Mouse (Mus musculus) CH12.LX (cell line): Measurements from ENCODE around the gene Bsn. TPM values are rescaled to one million over a fixed set of nuclear protein-coding genes. Genes with fewer than 3 reads are reported as not detected.

ENCODE experiments used
- DNase-seq: peaks from one replicate; pipeline ENCODE4 v3.0.0-alpha.2; 2013; ENCODE audit errors: extremely low read depth
- H3K27ac ChIP-seq: 2 replicates; pipeline ENCODE4 v1.5.1; 2012; ENCODE audit warnings: low read depth, mild to moderate bottlenecking, control low read depth, moderate library complexity; ENCODE audit not compliant: insufficient read depth
- H3K27me3 ChIP-seq: replicated peaks from 2 replicates; pipeline ENCODE3; 2012; ENCODE audit warnings: inconsistent platforms
- H3K36me3 ChIP-seq, 2 experiments: replicated peaks in 1 of 2; 2 replicates each; pipeline versions ENCODE3 to v1.6.1; 2012; ENCODE audit warnings: inconsistent platforms in 1 of 2, low read length in 1 of 2, mild to moderate bottlenecking in 1 of 2, mixed read lengths in 1 of 2, moderate library complexity in 1 of 2; ENCODE audit not compliant: control insufficient read depth in 1 of 2, insufficient read depth in 1 of 2
- H3K4me1 ChIP-seq, 2 experiments: 2 replicates each; pipeline ENCODE4 v1.6.1; 2012; ENCODE audit warnings: inconsistent platforms in 1 of 2, moderate library complexity in 1 of 2; ENCODE audit not compliant: insufficient read depth in 2 of 2, control insufficient read depth in 1 of 2
- H3K4me2 ChIP-seq: 2 replicates; pipeline ENCODE4 v1.6.1; 2012; ENCODE audit warnings: low read depth, mild to moderate bottlenecking, control low read depth; ENCODE audit not compliant: poor library complexity, insufficient read depth, severe bottlenecking
- H3K4me3 ChIP-seq, 3 experiments: fragments of 150-350 bp in 1 of 3; sonication (generic) in 1 of 3; replicated peaks in 1 of 3; 2 replicates each; pipeline versions ENCODE3 to v1.5.1; 2011 to 2012; ENCODE audit warnings: low read depth in 2 of 3, low read length in 2 of 3, mild to moderate bottlenecking in 2 of 3, moderate library complexity in 2 of 3, control low read depth in 1 of 3, improper control_type of control experiment in 1 of 3, inconsistent platforms in 1 of 3, mixed read lengths in 1 of 3; ENCODE audit not compliant: poor library complexity in 1 of 3
- H3K79me2 ChIP-seq: replicated peaks from 2 replicates; pipeline ENCODE4 v1.6.1; 2012; ENCODE audit warnings: mild to moderate bottlenecking, moderate library complexity; ENCODE audit not compliant: control insufficient read depth, poor library complexity, insufficient read depth, severe bottlenecking; ENCODE audit errors: extremely low read depth
- H3K9ac ChIP-seq: 2 replicates; pipeline ENCODE4 v1.6.1; 2012; ENCODE audit warnings: low read depth, mild to moderate bottlenecking, control low read depth, moderate library complexity; ENCODE audit not compliant: insufficient read depth
- H3K9me3 ChIP-seq: replicated peaks from 2 replicates; pipeline ENCODE3; 2012; ENCODE audit warnings: low read length, inconsistent platforms, mixed read lengths
- BHLHE40 ChIP-seq: IDR thresholded peaks from 2 replicates; pipeline ENCODE4 v1.6.1; 2011; ENCODE audit warnings: mild to moderate bottlenecking, low read depth, low read length, improper control_type of control experiment
- CHD2 ChIP-seq: IDR thresholded peaks from 2 replicates; pipeline ENCODE4 v1.6.1; 2011; ENCODE audit warnings: low read length, improper control_type of control experiment
- EP300 ChIP-seq: IDR thresholded peaks from 2 replicates; pipeline ENCODE4 v1.6.1; 2011; ENCODE audit warnings: low read length, improper control_type of control experiment
- GABPA ChIP-seq: IDR thresholded peaks from 2 replicates; pipeline ENCODE4 v1.6.1; 2012; ENCODE audit warnings: low read depth, low read length, improper control_type of control experiment, inconsistent platforms; ENCODE audit not compliant: insufficient replicate concordance
- HCFC1 ChIP-seq: IDR thresholded peaks from 2 replicates; pipeline ENCODE4 v1.6.1; 2012; ENCODE audit warnings: low read depth, mild to moderate bottlenecking, inconsistent platforms, low read length, improper control_type of control experiment
- MAFK ChIP-seq: IDR thresholded peaks from 2 replicates; pipeline ENCODE4 v1.6.1; 2011; ENCODE audit warnings: low read length, improper control_type of control experiment; ENCODE audit not compliant: insufficient replicate concordance
- MAX ChIP-seq: IDR thresholded peaks from 2 replicates; pipeline ENCODE4 v1.6.1; 2011; ENCODE audit warnings: low read length, improper control_type of control experiment
- MAZ ChIP-seq: IDR thresholded peaks from 2 replicates; pipeline ENCODE4 v1.6.1; 2012; ENCODE audit warnings: low read depth, mild to moderate bottlenecking, inconsistent platforms, low read length, improper control_type of control experiment, moderate library complexity
- MXI1 ChIP-seq: IDR thresholded peaks from 2 replicates; pipeline ENCODE4 v1.6.1; 2011; ENCODE audit warnings: mild to moderate bottlenecking, low read depth, low read length, improper control_type of control experiment
- NRF1 ChIP-seq: IDR thresholded peaks from 2 replicates; pipeline ENCODE4 v1.6.1; 2014; ENCODE audit warnings: low read depth, mild to moderate bottlenecking, inconsistent platforms, low read length, improper control_type of control experiment, moderate library complexity
- PAX5 ChIP-seq: IDR thresholded peaks from 2 replicates; pipeline ENCODE4 v1.6.1; 2012; ENCODE audit warnings: low read length, inconsistent platforms, mixed read lengths
- POLR2A ChIP-seq: IDR thresholded peaks from 2 replicates; pipeline ENCODE4 v1.6.1; 2011; ENCODE audit warnings: low read depth, mild to moderate bottlenecking, improper control_type of control experiment, low read length
- SIN3A ChIP-seq: IDR thresholded peaks from 2 replicates; pipeline ENCODE4 v1.6.1; 2012; ENCODE audit warnings: low read length, improper control_type of control experiment, inconsistent platforms
- TCF12 ChIP-seq: IDR thresholded peaks from 2 replicates; pipeline ENCODE4 v1.6.1; 2014; ENCODE audit warnings: low read depth, mild to moderate bottlenecking, inconsistent platforms, low read length, improper control_type of control experiment
- UBTF ChIP-seq: IDR thresholded peaks from 2 replicates; pipeline ENCODE4 v1.6.1; 2012; ENCODE audit warnings: low read depth, mild to moderate bottlenecking, inconsistent platforms, low read length, improper control_type of control experiment, moderate library complexity
- USF1 ChIP-seq: IDR thresholded peaks from 2 replicates; pipeline ENCODE4 v1.6.1; 2014; ENCODE audit warnings: low read depth, mild to moderate bottlenecking, inconsistent platforms, low read length, improper control_type of control experiment
- USF2 ChIP-seq: conservative IDR thresholded peaks from 2 replicates; pipeline ENCODE4 v1.6.1; 2011; ENCODE audit warnings: low read depth, low read length, improper control_type of control experiment
- ZC3H11A ChIP-seq: IDR thresholded peaks from 2 replicates; pipeline ENCODE4 v1.6.1; 2012; ENCODE audit warnings: low read depth, mild to moderate bottlenecking, inconsistent platforms, low read length, improper control_type of control experiment
- dilution Hi-C: fragments of 300-500 bp; cut with MboI; formaldehyde crosslinking; loops from 2 replicates; pipeline ENCODE4 v1.14.3; 2020; ENCODE audit warnings: low sequenced_read_pairs; ENCODE audit not compliant: extremely low pct_unique_long_range_greater_than_20kb, extremely low pct_ligation_motif_present
- in situ Hi-C: fragments of 300-500 bp; cut with MboI; formaldehyde crosslinking; loops from 3 replicates; pipeline ENCODE4 v1.14.3; 2019; ENCODE audit warnings: low sequenced_read_pairs, low pct_ligation_motif_present, low pct_unique_long_range_greater_than_20kb, mixed read lengths
- polyA plus RNA-seq: library from polyadenylated mRNA; unstranded; fragments of >175 nt; gene quantifications from 2 replicates; pipeline ENCODE4 v1.2.1, GENCODE M21; 2012; ENCODE audit warnings: low read depth; ENCODE audit not compliant: insufficient read length
- total RNA-seq, 2 experiments: library from RNA; depleted of rRNA; stranded (reverse); fragments of 300-350 nt in 1 of 2; fragments of >200 nt in 1 of 2; gene quantifications; 2 replicates each; pipeline ENCODE4 v1.2.3; 2012 to 2014

Bsn gene
- total and polyA plus RNA-seq, 3 experiments, result 3.6 to 7.8 (median 4.4) TPM

DNA sequence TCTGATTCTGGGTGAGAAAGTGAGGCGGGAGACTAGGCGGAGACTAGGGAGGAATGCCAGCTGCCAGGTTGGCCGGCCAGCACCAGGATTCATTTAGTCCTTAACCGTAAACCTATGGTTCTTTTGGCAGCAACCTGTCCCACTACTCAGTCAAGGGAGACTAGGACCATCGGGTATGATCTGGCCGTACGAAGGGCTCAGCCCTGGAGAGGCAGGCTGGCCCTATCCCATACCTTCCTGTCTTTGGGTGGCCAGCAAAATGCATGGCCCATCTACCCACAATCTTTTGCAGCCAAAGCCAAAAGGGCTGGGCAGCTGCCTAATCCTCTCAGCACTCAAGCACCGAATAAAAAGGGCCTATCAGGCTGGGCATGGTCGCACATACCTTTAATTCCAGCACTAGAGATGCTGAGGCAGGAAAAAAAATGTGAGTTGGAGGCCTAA, 117.7 kb downstream of the Bsn start:
- in situ Hi-C loops (no loop called here), dilution Hi-C loops (no loop called here)
- no peak for DNase-seq
- TF ChIP-seq CHD2 (no peak), MAFK (no peak), PAX5 (no peak)
- peaks cover 53 to 82% of the 10 kb centered on the region in 2 experiments for H3K36me3 ChIP-seq
- H3K4me2 ChIP-seq, result no peak overlapping the region
- peaks cover 0 to 8% of the 10 kb centered on the region in 2 experiments; a peak in 2 of 4 replicates for H3K4me1 ChIP-seq
- no peaks in the 10 kb centered on the region for H3K79me2 ChIP-seq
- no peak overlapping the region for H3K9ac ChIP-seq
- no peaks in the 10 kb centered on the region for H3K27me3 ChIP-seq
- H3K4me3 ChIP-seq, result no peak overlapping the region
- H3K9me3 ChIP-seq, result no peaks in the 10 kb centered on the region
- H3K27ac ChIP-seq, result no peak overlapping the region

DNA sequence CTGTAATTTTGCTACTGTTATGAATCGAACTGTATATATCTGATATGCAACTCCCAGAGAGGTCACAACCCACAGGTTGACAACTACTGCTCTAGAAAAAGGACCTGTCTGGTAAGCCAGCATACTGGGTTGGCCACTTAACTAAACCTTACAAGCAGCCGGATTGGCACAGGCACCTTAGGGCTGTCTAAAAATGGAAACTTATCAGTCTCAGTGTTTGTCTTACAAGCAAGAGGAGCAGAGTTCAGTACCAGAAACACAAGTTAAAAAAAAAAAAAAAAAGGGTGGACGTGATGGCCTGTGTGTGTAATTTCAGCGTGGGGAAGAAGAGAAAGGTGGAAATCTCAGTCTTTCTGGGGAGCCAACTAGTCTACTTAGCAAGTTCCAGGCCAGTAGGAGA, 118.4 kb downstream of the Bsn start:
- in situ Hi-C loops, result no loop called here

DNA sequence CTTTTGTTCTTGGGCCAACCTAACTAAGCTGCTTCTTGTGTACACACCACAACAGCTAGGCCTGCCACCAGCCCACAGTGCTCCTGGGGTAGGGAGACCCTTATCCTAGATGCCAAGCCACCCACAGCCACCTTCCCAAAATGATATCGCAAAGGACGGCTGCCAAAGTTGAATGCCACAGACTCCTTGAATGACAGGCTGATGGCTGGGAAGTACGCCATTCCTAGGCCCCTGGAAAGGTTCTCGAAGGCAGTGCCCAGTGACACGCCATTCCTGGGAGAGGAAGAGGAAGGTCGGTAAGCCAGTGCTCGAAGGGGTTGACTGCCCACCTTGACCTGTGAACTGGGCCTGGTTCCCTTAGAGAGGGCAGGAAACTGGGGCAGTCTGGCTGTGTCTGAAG, 120.7 kb downstream of the Bsn start:
- H3K4me2 ChIP-seq, result no peak overlapping the region
- peaks cover 80 to 95% of the 10 kb centered on the region in 2 experiments for H3K36me3 ChIP-seq
- H3K79me2 ChIP-seq, result no peaks in the 10 kb centered on the region
- no peak for DNase-seq
- no peak overlapping the region for H3K9ac ChIP-seq
- in situ Hi-C loops (loop anchor here (5.0 kb wide), 1 partner anchor 157 kb away; no protein-coding TSS in a partner anchor), dilution Hi-C loops (no loop called here)
- H3K27ac ChIP-seq, result no peak overlapping the region
- no peak overlapping the region for H3K4me3 ChIP-seq
- H3K4me1 ChIP-seq, result no peaks in the 10 kb centered on the region
- no peak for TF ChIP-seq POLR2A
- TF ChIP-seq HCFC1, result no peak
- no peak for TF ChIP-seq MAZ
- no peak for TF ChIP-seq MXI1
- TF ChIP-seq USF2, result no peak
- TF ChIP-seq NRF1, result no peak
- TF ChIP-seq BHLHE40, result no peak
- no peaks in the 10 kb centered on the region for H3K9me3 ChIP-seq
- no peaks in the 10 kb centered on the region for H3K27me3 ChIP-seq

More for the DNA sequence above, 118.4 kb downstream of the Bsn start:
- H3K36me3 ChIP-seq, result peaks cover 60 to 83% of the 10 kb centered on the region in 2 experiments
- H3K9me3 ChIP-seq, result no peaks in the 10 kb centered on the region
- no peak overlapping the region for H3K4me2 ChIP-seq
- no peak overlapping the region for H3K9ac ChIP-seq
- TF ChIP-seq EP300 (no peak), ZC3H11A (no peak), UBTF (no peak), GABPA (no peak), USF1 (no peak), MAX (no peak), SIN3A (no peak), TCF12 (no peak)
- H3K27me3 ChIP-seq, result no peaks in the 10 kb centered on the region
- peaks cover 0 to 1% of the 10 kb centered on the region in 2 experiments; a peak in 1 of 4 replicates for H3K4me1 ChIP-seq
- no peak for DNase-seq
- no peak overlapping the region for H3K4me3 ChIP-seq
- no peaks in the 10 kb centered on the region for H3K79me2 ChIP-seq
- dilution Hi-C loops, result no loop called here
- no peak overlapping the region for H3K27ac ChIP-seq
